Mouse (Mus musculus): Measurements from ENCODE around the gene Cenph.
"Not testable (repeated sequence)": the region's sequence is repeated elsewhere in the genome, so short reads cannot be mapped to it uniquely, and the experiment has no call there.

Cenph gene

GRCm38 (mm10) chr13:100775252-100776055, at the start of gene Cenph:
Gene Cenph (minus strand): TSS chr13:100775899.
- peak; percentile 73 to 77 for DNase-seq (ENCODE audit: low spot score in 2 of 2)

GRCm38 (mm10) chr13:100824916-100825315, 49.2 kb upstream of the Cenph start:
- no peak for DNase-seq (ENCODE audit: low spot score in 2 of 2)

- DNase-seq (ENCODE audit: low spot score in 2 of 2): no peak
Observed at GRCm38 (mm10) chr13:100824306-100824705, 48.6 kb upstream of the Cenph start.

GRCm38 (mm10) chr13:100823863-100824262, 48.2 kb upstream of the Cenph start:
- no peak for DNase-seq (ENCODE audit: low spot score in 2 of 2)

GRCm38 (mm10) chr13:100814451-100814850, 38.8 kb upstream of the Cenph start:
- DNase-seq (ENCODE audit: low spot score in 2 of 2): no peak

GRCm38 (mm10) chr13:100805776-100806175, 30.1 kb upstream of the Cenph start:
- no peak for DNase-seq (ENCODE audit: low spot score in 2 of 2)

- no peak for DNase-seq (ENCODE audit: low spot score in 2 of 2)
Observed at GRCm38 (mm10) chr13:100797171-100797570, 21.5 kb upstream of the Cenph start.

- no peak for DNase-seq (ENCODE audit: low spot score in 2 of 2)
Observed at GRCm38 (mm10) chr13:100789083-100789482, 13.4 kb upstream of the Cenph start.

- DNase-seq (ENCODE audit: low spot score in 2 of 2): not testable (repeated sequence)
Observed at GRCm38 (mm10) chr13:100788057-100788456, 12.4 kb upstream of the Cenph start.

- DNase-seq (ENCODE audit: low spot score in 2 of 2): no peak
Observed at GRCm38 (mm10) chr13:100787316-100788010, 11.8 kb upstream of the Cenph start.

- DNase-seq (ENCODE audit: low spot score in 2 of 2): peak; percentile 86 to 87
Observed at GRCm38 (mm10) chr13:100786414-100786867, 10.7 kb upstream of the Cenph start, which contains the start of gene Ccnb1. Gene Ccnb1 (minus strand): TSS chr13:100786570.

GRCm38 (mm10) chr13:100785806-100786413, 10.2 kb upstream of the Cenph start:
- DNase-seq (ENCODE audit: low spot score in 2 of 2): no peak

GRCm38 (mm10) chr13:100777491-100777890, 1.8 kb upstream of the Cenph start:
- DNase-seq (ENCODE audit: low spot score in 2 of 2): no peak

- no peak for DNase-seq (ENCODE audit: low spot score in 2 of 2)
Observed at GRCm38 (mm10) chr13:100776710-100777109, 1.0 kb upstream of the Cenph start.

GRCm38 (mm10) chr13:100776056-100776419, 339 bp upstream of the Cenph start:
- no peak for DNase-seq (ENCODE audit: low spot score in 2 of 2)

GRCm38 (mm10) chr13:100774704-100775103, 995 bp downstream of the Cenph start:
- no peak for DNase-seq (ENCODE audit: low spot score in 2 of 2)

GRCm38 (mm10) chr13:100755329-100755728, 20.4 kb downstream of the Cenph start:
- peak in 1 of 2 experiments; percentile 23 for DNase-seq (ENCODE audit: low spot score in 2 of 2)

- DNase-seq (ENCODE audit: low spot score in 2 of 2): no peak
Observed at GRCm38 (mm10) chr13:100754186-100754585, 21.5 kb downstream of the Cenph start.

- no peak for DNase-seq (ENCODE audit: low spot score in 2 of 2)
Observed at GRCm38 (mm10) chr13:100753011-100753410, 22.7 kb downstream of the Cenph start.

- DNase-seq (ENCODE audit: low spot score in 2 of 2): no peak
Observed at GRCm38 (mm10) chr13:100752529-100752928, 23.2 kb downstream of the Cenph start.

- no peak for DNase-seq (ENCODE audit: low spot score in 2 of 2)
Observed at GRCm38 (mm10) chr13:100751402-100751801, 24.3 kb downstream of the Cenph start.

- DNase-seq (ENCODE audit: low spot score in 2 of 2): no peak
Observed at GRCm38 (mm10) chr13:100750799-100751198, 24.9 kb downstream of the Cenph start.

Data from heart, adult 9 months (tissue).